Mouse (Mus musculus) liver, embryonic 14.5 days (tissue): ENCODE data around the gene Ndufa5. TPM values are rescaled to one million over a fixed set of nuclear protein-coding genes. Genes with fewer than 3 reads are reported as not detected.
A peak's percentile ranks its signal among the peaks of the same experiment; 100 is the strongest.

Experiments
- ATAC-seq: fragments of 200-750 bp; cut with Nextera tagmentation; 2 replicates; pipeline ENCODE4 v1.8.0; 2017; ENCODE audit warnings: moderate number of reproducible peaks, mild to moderate bottlenecking, moderate library complexity; ENCODE audit not compliant: insufficient read depth
- DNase-seq, 3 experiments: peaks; one replicate each; pipeline ENCODE4 v3.0.0-alpha.2; 2012 to 2013; ENCODE audit warnings: low read depth in 3 of 3, low spot score in 3 of 3
- H3K27ac ChIP-seq: fragments of 300-500 bp; sonication (generic); 2 replicates; pipeline ENCODE4 v1.5.1; 2014; ENCODE audit warnings: moderate library complexity, mild to moderate bottlenecking, control low read depth, inconsistent platforms
- H3K27me3 ChIP-seq: fragments of 300-500 bp; sonication (generic); 2 replicates; pipeline ENCODE4 v1.6.1; 2014; ENCODE audit warnings: mild to moderate bottlenecking, low read length, moderate library complexity; ENCODE audit not compliant: control insufficient read depth, insufficient read depth
- H3K36me3 ChIP-seq: fragments of 300-500 bp; sonication (generic); replicated peaks from 2 replicates; pipeline ENCODE4 v1.6.1; 2014; ENCODE audit warnings: low read depth; ENCODE audit not compliant: control insufficient read depth, insufficient read depth
- H3K4me1 ChIP-seq, 2 experiments: fragments of 200-500 bp in 1 of 2; fragments of 300-500 bp in 1 of 2; sonication (generic) in 1 of 2; replicated peaks; 2 replicates each; pipeline ENCODE4 v1.6.1; 2012 to 2014; ENCODE audit warnings: antibody characterized with exemption in 1 of 2, inconsistent platforms in 1 of 2, low read length in 1 of 2; ENCODE audit not compliant: control insufficient read depth in 2 of 2, insufficient read depth in 2 of 2
- H3K4me2 ChIP-seq: fragments of 300-500 bp; sonication (generic); 2 replicates; pipeline ENCODE4 v1.6.1; 2014; ENCODE audit warnings: low read depth, mild to moderate bottlenecking, control low read depth, moderate library complexity
- H3K4me3 ChIP-seq, 2 experiments: fragments of 200-500 bp in 1 of 2; fragments of 300-500 bp in 1 of 2; sonication (generic) in 1 of 2; 2 replicates each; pipeline ENCODE4 v1.5.1; 2012 to 2014; ENCODE audit warnings: low read depth in 2 of 2, low read length in 2 of 2, mild to moderate bottlenecking in 2 of 2, control low read depth in 1 of 2, inconsistent platforms in 1 of 2, moderate library complexity in 1 of 2; ENCODE audit not compliant: insufficient read depth in 1 of 2
- H3K9ac ChIP-seq: fragments of 300-500 bp; sonication (generic); replicated peaks from 2 replicates; pipeline ENCODE4 v1.6.1; 2014; ENCODE audit warnings: mild to moderate bottlenecking, control low read depth, moderate library complexity
- H3K9me3 ChIP-seq: fragments of 300-500 bp; sonication (generic); 2 replicates; pipeline ENCODE4 v1.6.1; 2016; ENCODE audit warnings: low read length, mixed read lengths; ENCODE audit not compliant: control insufficient read depth
- CTCF ChIP-seq: IDR thresholded peaks from 2 replicates; pipeline ENCODE4 v1.5.1; 2016; ENCODE audit warnings: antibody characterized with exemption, low read depth, control low read depth
- EP300 ChIP-seq: IDR thresholded peaks from 2 replicates; pipeline ENCODE4 v1.6.1; 2016; ENCODE audit warnings: antibody characterized with exemption, low read depth
- WGBS: fragments of 180-500 bp; shearing (Covaris S2); extraction: QIAGEN DNeasy Blood & Tissue Kit; methylation state at CpG from one replicate; pipeline ENCODE4 v1.1.7; 2014; ENCODE audit not compliant: insufficient replicate concordance; 5-methylcytosine and 5-hydroxymethylcytosine counted together
- polyA plus RNA-seq, 2 experiments: library from polyadenylated mRNA; depleted of rRNA in 1 of 2; stranded (reverse) in 1 of 2; unstranded in 1 of 2; fragments of >200 nt; fragmentation: Nextera tagmentation in 1 of 2; extraction: Ambion mirVana in 1 of 2; gene quantifications; 2 replicates each; pipeline versions ENCODE4 v1.2.1 to v1.2.3; 2012 to 2014

Gene Ndufa5
- polyA plus RNA-seq (2012; rRNA removed) = 5.2 and 18.6 TPM in 2 replicates
- 232 and 237 TPM in 2 replicates for polyA plus RNA-seq (2014; fragmentation: Nextera tagmentation; extraction: Ambion mirVana)

GRCm38 (mm10) chr6:24527155-24528063 is at the start of gene Ndufa5:
Ndufa5 (minus strand) TSS chr6:24528013.
- Histone ChIP-seq H3K4me1 (peaks cover 5 to 16% of the 10 kb centered on the region in 2 experiments; a peak in 3 of 4 replicates), H3K9ac (peak within 1 kb of the TSS; percentile 83), H3K27me3 (no peaks in the 10 kb centered on the region), H3K9me3 (no peaks in the 10 kb centered on the region), H3K36me3 (no peaks in the 10 kb centered on the region; the same call in 1 of the 2 replicates), H3K4me3 (peak within 1 kb of the TSS; percentile 90 to 96), H3K27ac (no peak within 1 kb of the TSS), H3K4me2 (peak within 1 kb of the TSS; percentile 86)
- no peak for TF ChIP-seq EP300
- TF ChIP-seq CTCF = no peak
- peak; percentile 98 for ATAC-seq
- peak; percentile 89 to 92 (median 91) for DNase-seq
- under 1% methylated on average over 53 of the region's 53 CpGs for WGBS

- Histone ChIP-seq H3K4me3 (no peak overlapping the region), H3K9me3 (no peaks in the 10 kb centered on the region), H3K36me3 (no peaks in the 10 kb centered on the region), H3K9ac (no peak overlapping the region), H3K27ac (no peak overlapping the region), H3K27me3 (no peaks in the 10 kb centered on the region), H3K4me1 (no peaks in the 10 kb centered on the region), H3K4me2 (no peak overlapping the region)
- no peak for DNase-seq
- no peak for TF ChIP-seq CTCF
- TF ChIP-seq EP300 = no peak
- no peak for ATAC-seq
These were observed 45.5 kb upstream of the Ndufa5 start for GRCm38 (mm10) chr6:24573319-24573718.

GRCm38 (mm10) chr6:24572431-24572830 is 44.6 kb upstream of the Ndufa5 start:
- Histone ChIP-seq H3K27ac (no peak overlapping the region), H3K4me3 (no peak overlapping the region), H3K36me3 (no peaks in the 10 kb centered on the region), H3K9ac (no peak overlapping the region), H3K4me1 (no peaks in the 10 kb centered on the region), H3K9me3 (no peaks in the 10 kb centered on the region), H3K4me2 (no peak overlapping the region), H3K27me3 (no peaks in the 10 kb centered on the region)
- DNase-seq (no peak), ATAC-seq (no peak)
- WGBS = 78% methylated on average over 14 of the region's 14 CpGs
- TF ChIP-seq EP300 (no peak), CTCF (no peak)

GRCm38 (mm10) chr6:24571126-24571525 is 43.3 kb upstream of the Ndufa5 start:
- H3K4me2 ChIP-seq = no peak overlapping the region
- ATAC-seq = peak; percentile 43; the same call in 1 of the 2 replicates
- no peak for DNase-seq
- WGBS = 29% methylated on average over 6 of the region's 6 CpGs
- H3K27me3 ChIP-seq = no peaks in the 10 kb centered on the region
- no peak overlapping the region for H3K9ac ChIP-seq
- H3K4me3 ChIP-seq = no peak overlapping the region
- no peaks in the 10 kb centered on the region for H3K9me3 ChIP-seq
- TF ChIP-seq EP300 (no peak), CTCF (no peak)
- no peak overlapping the region for H3K27ac ChIP-seq
- H3K36me3 ChIP-seq = no peaks in the 10 kb centered on the region
- no peaks in the 10 kb centered on the region for H3K4me1 ChIP-seq

GRCm38 (mm10) chr6:24570278-24570677 is 42.5 kb upstream of the Ndufa5 start:
- H3K9ac ChIP-seq = no peak overlapping the region
- no peak overlapping the region for H3K4me2 ChIP-seq
- TF ChIP-seq EP300 = no peak
- TF ChIP-seq CTCF = no peak
- H3K36me3 ChIP-seq = no peaks in the 10 kb centered on the region
- H3K27ac ChIP-seq = no peak overlapping the region
- DNase-seq (no peak), ATAC-seq (no peak)
- H3K4me3 ChIP-seq = no peak overlapping the region
- H3K9me3 ChIP-seq = no peaks in the 10 kb centered on the region
- WGBS = 74% methylated on average over 11 of the region's 11 CpGs
- H3K4me1 ChIP-seq = no peaks in the 10 kb centered on the region
- H3K27me3 ChIP-seq = no peaks in the 10 kb centered on the region
